Mouse (Mus musculus): ENCODE measurements around the gene Lcn8. TPM values are rescaled to one million over a fixed set of nuclear protein-coding genes. Genes with fewer than 3 reads are reported as not detected.

Gene Lcn8
- not detected in 2 replicates for polyA plus RNA-seq (2012; rRNA removed; ENCODE audit: low replicate concordance)

DNA sequence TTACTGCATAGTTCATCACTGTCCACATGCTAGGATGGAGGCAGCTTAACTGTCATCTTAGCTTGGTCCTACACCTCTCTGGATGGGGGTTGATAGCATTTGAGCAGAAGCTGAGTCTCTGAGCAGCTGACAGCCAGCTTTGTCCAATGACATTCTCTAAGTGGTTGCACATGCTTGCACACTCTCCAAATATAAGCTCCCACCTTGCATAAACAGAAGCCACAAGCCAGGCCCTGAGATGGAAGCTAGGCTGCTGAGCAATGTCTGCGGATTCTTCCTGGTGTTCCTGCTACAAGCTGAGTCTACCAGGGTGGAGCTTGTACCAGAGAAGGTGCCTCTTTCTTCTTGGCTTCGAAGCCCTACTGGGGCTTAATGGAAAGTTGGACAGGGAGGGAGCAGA lies at the start of gene Lcn8:
Gene Lcn8 (plus strand): TSS at position 219 of the 400 bp plus-strand sequence.

DNA sequence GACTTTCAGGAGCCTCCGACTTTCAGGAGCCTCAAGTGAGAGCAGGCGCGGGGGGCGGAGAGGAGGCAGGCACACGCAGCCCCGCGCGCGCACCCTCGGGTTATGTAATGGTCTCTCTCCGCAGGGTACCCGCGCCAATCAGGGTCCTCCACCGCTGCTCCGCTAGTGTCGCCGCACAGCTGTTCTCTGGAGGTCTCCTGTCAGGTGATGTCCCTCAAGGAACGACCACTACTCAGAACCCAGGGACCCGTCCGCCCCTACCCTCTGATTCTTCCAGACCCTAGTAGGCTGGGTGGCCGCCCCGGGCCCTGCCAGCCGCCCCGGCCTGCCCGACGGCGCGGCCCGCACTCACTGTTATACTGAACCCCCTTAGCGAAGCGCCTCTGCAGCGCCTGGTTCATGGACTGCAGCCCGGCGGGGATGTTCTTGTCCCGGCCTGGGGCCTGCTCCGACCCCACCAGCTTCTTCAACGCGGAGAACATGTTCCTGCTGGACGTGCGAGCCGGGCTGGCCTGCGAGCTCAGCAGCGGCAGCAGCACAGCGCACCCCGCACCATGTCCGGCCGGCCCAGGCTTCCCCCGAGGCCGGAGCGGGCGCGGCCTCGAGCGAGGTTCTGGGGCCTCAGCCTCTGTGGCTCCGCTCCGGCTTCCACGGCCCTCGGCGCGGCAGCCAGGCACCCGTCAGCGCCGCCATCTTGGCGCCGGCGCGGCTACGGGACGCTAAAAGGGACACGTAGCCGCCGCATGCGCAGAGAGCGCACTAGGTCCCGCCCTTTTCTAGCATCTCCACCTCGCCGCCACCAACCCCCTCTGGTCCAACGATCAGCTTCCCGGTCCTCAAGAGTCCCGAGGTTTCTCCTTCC lies 44.9 kb upstream of the Lcn8 start, which contains the start of gene Rabl6:
Gene Rabl6 (minus strand): TSS at position 761 of the 862 bp plus-strand sequence.

DNA sequence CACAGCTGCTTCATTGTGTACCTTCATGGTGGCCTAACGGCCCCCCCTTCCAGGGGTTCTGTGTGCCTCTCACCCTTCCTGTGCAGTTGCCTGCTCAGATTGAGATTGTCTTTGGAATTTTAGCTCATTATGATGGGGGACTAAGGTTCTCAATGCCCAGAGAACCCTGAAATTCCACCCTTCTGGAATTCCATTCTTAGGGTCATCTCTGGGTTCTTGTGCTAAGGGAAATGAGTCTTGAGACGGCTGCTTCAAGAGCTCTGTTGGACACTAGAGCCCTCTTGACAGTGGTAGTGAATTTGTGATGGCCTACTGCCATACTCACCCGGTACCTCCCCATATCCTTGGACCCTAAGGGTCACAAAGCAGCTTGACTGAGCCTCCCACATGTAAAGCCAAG lies 35.3 kb upstream of the Lcn8 start, which contains the start of gene Ccdc183:
Gene Ccdc183 (minus strand): TSS at position 101 of the 400 bp plus-strand sequence.

DNA sequence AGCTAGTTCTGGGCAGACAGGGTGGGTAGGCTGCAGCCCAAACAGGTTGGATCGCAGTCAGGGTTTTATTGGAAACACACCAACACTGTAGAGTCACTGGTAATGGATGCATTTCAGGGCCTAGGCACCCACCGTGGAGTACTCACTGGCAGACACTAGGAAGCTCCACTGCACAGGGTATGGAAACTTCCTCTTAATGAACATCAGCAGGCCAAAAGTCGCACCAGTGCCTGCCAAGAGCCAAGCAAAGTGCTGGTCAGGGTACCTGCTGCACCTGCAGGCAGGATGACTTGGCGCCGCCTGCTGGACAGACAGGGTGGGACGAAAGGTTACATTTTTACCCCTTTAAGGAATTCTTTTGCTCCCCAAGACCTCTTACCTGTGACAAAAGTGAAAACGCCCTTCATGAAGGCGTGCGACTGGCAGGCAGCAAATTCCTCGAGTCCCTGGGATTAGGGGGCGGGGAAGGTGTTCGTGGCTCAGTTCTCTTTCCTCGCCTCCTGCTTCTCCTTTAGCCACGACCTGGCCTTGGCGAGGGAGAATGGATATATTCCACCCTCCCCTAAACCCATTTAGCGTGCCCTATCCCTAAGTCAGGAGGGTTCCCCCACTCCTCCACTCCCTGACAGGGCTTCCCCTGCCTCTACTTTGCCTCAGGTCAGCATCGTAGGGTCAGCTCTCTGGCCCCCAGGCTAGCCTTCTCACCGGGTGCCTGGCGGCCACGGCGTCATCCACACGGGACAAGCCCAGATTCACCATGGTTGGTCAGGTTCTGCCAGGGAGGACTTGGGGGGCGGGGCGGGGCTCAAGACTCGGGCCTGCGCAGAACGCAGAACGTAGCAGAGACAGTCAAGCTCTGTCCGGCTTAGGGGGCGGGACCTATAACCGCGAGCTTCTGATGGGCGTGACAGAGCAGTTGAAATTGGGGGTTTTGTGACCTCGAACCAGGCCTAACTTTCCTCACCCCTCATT lies 31.4 kb upstream of the Lcn8 start, which contains the start of gene Tmem141:
Gene Tmem141 (minus strand): TSS at position 777 of the 972 bp plus-strand sequence.

DNA sequence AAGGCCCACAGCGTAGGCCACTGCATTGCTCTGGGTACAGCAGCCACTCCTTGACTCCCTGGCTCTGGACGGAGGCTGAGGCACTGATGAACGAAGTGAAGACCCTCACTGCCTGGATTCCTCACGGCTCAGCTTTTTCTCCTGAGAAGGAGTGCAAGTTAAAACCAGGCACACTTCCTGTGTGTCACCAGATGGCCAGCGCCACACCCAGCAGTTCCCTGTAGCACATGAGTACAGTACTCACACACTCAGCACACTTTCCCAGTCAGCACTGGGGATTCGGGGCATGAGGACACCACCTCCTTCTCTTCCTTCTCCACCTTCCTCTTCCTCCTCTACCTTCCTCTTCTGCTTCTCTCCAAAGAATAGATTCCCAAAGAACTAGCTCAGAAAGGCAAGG lies 25.1 kb upstream of the Lcn8 start, which contains the start of gene Fcna:
Gene Fcna (minus strand): TSS at position 220 of the 400 bp plus-strand sequence.

DNA sequence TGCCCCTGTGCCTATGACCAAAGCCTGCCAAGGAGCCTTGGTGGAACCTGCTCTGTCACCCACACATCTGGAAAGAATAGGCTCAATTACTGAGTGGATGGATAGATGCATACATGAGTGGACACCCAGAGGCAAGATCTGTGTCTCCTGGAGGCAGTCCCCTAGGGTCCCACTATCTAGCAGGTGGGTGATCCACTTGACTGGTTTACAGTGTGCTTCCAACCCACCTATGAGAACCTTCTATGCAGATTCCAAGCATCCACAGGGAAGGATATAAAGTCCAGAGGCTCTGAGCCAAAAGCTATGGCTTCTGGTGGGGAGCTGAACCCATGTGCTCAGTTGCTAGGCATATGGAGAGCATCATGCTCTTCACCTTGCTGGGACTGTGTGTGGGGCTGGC lies 4.7 kb downstream of the Lcn8 start, which contains the start of gene Lcn5:
Gene Lcn5 (plus strand): TSS at position 301 of the 400 bp plus-strand sequence.

DNA sequence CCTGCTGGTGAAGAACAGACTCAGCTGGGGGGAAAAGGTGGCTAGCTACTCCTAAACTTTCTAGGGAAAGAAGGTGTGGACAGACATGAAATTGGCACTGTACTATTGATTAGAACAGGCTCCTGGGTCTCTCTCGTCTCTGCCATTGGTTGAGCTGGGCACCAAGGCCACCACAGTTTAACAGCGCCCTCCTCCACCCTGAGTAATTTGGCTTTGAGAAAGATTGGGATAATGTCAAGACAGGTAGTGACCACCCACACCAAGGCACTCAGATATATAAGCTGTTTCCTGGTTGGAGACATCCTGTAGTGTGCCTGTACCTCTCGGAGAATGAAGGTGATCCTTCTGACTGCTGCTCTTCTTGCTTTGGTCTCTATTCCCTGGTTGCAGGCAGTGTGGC lies 23.6 kb downstream of the Lcn8 start, which contains the start of gene Lcn6:
Gene Lcn6 (plus strand): TSS at position 301 of the 400 bp plus-strand sequence.

DNA sequence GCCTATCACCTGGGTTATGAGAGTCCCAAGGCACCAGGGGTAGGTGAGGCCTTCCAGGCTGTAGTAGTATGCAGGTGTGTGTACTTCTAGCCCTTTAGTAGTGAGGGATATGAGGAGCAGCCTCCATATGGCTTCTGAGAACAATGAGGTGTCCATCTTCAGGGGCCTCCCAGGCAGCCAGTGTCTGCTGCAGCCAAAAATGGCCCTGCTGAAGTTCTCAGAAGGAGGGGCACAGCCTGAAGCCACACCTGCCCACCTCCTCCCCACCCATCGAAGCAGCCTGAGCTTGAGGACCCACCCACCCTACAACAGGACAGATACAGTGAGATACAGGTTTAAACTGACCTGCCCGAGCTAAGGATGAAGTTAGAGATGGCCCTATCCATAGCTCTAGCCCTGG lies 29.5 kb downstream of the Lcn8 start, which contains the start of gene Lcn10:
Gene Lcn10 (plus strand): TSS at position 301 of the 400 bp plus-strand sequence.

DNA sequence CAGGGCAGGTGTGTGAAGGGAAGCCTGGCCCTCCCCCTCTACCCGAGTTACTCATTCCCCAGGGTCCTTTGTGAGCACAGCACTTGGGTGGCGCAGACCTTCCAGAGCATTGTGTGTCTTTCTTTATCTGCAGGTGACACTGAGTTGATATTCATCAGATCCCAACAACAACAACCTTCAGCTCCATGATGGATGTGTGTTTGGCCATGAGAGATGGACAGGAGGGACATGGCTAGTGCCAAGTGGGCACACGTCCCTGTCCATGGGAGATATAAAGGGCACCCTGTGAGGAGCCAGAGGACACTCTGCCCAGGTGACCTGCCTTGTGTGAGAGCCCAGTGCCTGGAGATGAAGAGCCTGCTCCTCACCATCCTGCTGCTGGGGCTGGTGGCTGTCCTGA lies 46.8 kb downstream of the Lcn8 start, which contains the start of gene Obp2a:
Gene Obp2a (plus strand): TSS at position 301 of the 400 bp plus-strand sequence.

Other genes starting within 250 kb of the Lcn8 start
- 1.3 and 2.1 TPM in 2 replicates for gene Fut7, start 229.9 kb upstream of the Lcn8 start, polyA plus RNA-seq (2012; rRNA removed; ENCODE audit: low replicate concordance)
- gene Abca2, start 224.4 kb upstream of the Lcn8 start, polyA plus RNA-seq (2012; rRNA removed; ENCODE audit: low replicate concordance): 16.8 and 36.7 TPM in 2 replicates
- gene Clic3, start 196.3 kb upstream of the Lcn8 start, polyA plus RNA-seq (2012; rRNA removed; ENCODE audit: low replicate concordance): 1.9 and 14.3 TPM in 2 replicates
- 81.4 and 115 TPM in 2 replicates for gene Paxx, start 192.0 kb upstream of the Lcn8 start, polyA plus RNA-seq (2012; rRNA removed; ENCODE audit: low replicate concordance)
- gene Ptgds, start 183.1 kb upstream of the Lcn8 start, polyA plus RNA-seq (2012; rRNA removed; ENCODE audit: low replicate concordance): 0.74 TPM in 1 of 2 replicates, not detected in the other
- gene Lcn12, start 159.2 kb upstream of the Lcn8 start, polyA plus RNA-seq (2012; rRNA removed; ENCODE audit: low replicate concordance): not detected in 2 replicates
- gene Fbxw5, start 152.4 kb upstream of the Lcn8 start, polyA plus RNA-seq (2012; rRNA removed; ENCODE audit: low replicate concordance): 40.4 and 40.9 TPM in 2 replicates
- gene C8g, start 151.4 kb upstream of the Lcn8 start, polyA plus RNA-seq (2012; rRNA removed; ENCODE audit: low replicate concordance): 4.0 and 9.4 TPM in 2 replicates
- gene Traf2, start 106.2 kb upstream of the Lcn8 start, polyA plus RNA-seq (2012; rRNA removed; ENCODE audit: low replicate concordance): 9.0 and 10.8 TPM in 2 replicates
- gene Edf1, start 95.3 kb upstream of the Lcn8 start, polyA plus RNA-seq (2012; rRNA removed; ENCODE audit: low replicate concordance): 164 and 294 TPM in 2 replicates
- 1.1 and 1.9 TPM in 2 replicates for gene Mamdc4, start 78.3 kb upstream of the Lcn8 start, polyA plus RNA-seq (2012; rRNA removed; ENCODE audit: low replicate concordance)
- gene Phpt1, start 77.9 kb upstream of the Lcn8 start, polyA plus RNA-seq (2012; rRNA removed; ENCODE audit: low replicate concordance): 19.8 and 30.6 TPM in 2 replicates
- gene Ajm1, start 71.4 kb upstream of the Lcn8 start, polyA plus RNA-seq (2012; rRNA removed; ENCODE audit: low replicate concordance): 1.4 and 1.7 TPM in 2 replicates
- 56.5 and 60.5 TPM in 2 replicates for gene Rabl6, start 44.6 kb upstream of the Lcn8 start, polyA plus RNA-seq (2012; rRNA removed; ENCODE audit: low replicate concordance)
- not detected in 2 replicates for gene Ccdc183, start 35.4 kb upstream of the Lcn8 start, polyA plus RNA-seq (2012; rRNA removed; ENCODE audit: low replicate concordance)
- gene Tmem141, start 31.1 kb upstream of the Lcn8 start, polyA plus RNA-seq (2012; rRNA removed; ENCODE audit: low replicate concordance): 9.9 and 11.7 TPM in 2 replicates
- 0.89 and 1.2 TPM in 2 replicates for gene Fcna, start 25.1 kb upstream of the Lcn8 start, polyA plus RNA-seq (2012; rRNA removed; ENCODE audit: low replicate concordance)
- not detected in 2 replicates for gene Lcn5, start 4.8 kb downstream of the Lcn8 start, polyA plus RNA-seq (2012; rRNA removed; ENCODE audit: low replicate concordance)
- gene Lcn6, start 23.7 kb downstream of the Lcn8 start, polyA plus RNA-seq (2012; rRNA removed; ENCODE audit: low replicate concordance): not detected in 2 replicates
- gene Lcn10, start 29.6 kb downstream of the Lcn8 start, polyA plus RNA-seq (2012; rRNA removed; ENCODE audit: low replicate concordance): not detected in 2 replicates
- not detected in 2 replicates for gene Obp2a, start 46.9 kb downstream of the Lcn8 start, polyA plus RNA-seq (2012; rRNA removed; ENCODE audit: low replicate concordance)
- 28.7 and 33.0 TPM in 2 replicates for gene Bmyc, start 53.6 kb downstream of the Lcn8 start, polyA plus RNA-seq (2012; rRNA removed; ENCODE audit: low replicate concordance)
- not detected in 2 replicates for gene Obp2b, start 83.9 kb downstream of the Lcn8 start, polyA plus RNA-seq (2012; rRNA removed; ENCODE audit: low replicate concordance)
- gene Lcn3, start 112.4 kb downstream of the Lcn8 start, polyA plus RNA-seq (2012; rRNA removed; ENCODE audit: low replicate concordance): not detected in 2 replicates
- gene Lcn11, start 123.9 kb downstream of the Lcn8 start, polyA plus RNA-seq (2012; rRNA removed; ENCODE audit: low replicate concordance): not detected in 2 replicates
- not detected in 2 replicates for gene Gm13539, start 129.1 kb downstream of the Lcn8 start, polyA plus RNA-seq (2012; rRNA removed; ENCODE audit: low replicate concordance)
- gene Glt6d1, start 162.7 kb downstream of the Lcn8 start, polyA plus RNA-seq (2012; rRNA removed; ENCODE audit: low replicate concordance): not detected in 2 replicates
- not detected in 2 replicates for gene Lcn9, start 170.0 kb downstream of the Lcn8 start, polyA plus RNA-seq (2012; rRNA removed; ENCODE audit: low replicate concordance)
- not detected in 2 replicates for gene Sohlh1, start 194.1 kb downstream of the Lcn8 start, polyA plus RNA-seq (2012; rRNA removed; ENCODE audit: low replicate concordance)
- 2.1 and 2.4 TPM in 2 replicates for gene Kcnt1, start 210.6 kb downstream of the Lcn8 start, polyA plus RNA-seq (2012; rRNA removed; ENCODE audit: low replicate concordance)